Comparison of ENCODE assay signal across 17 mouse cellular contexts in genomic region chr12:32581304-32581703, GRCm38 (mm10).
DNase-seq lines count a peak whose midpoint lies in the region; ATAC-seq and TF ChIP-seq lines count a peak whose summit lies in the region.
"Had no signal": no experiment of that assay in that cellular context is flagged by ENCODE, and none has a peak within 500 bp of the region (broad histone marks: within the 10 kb centered on the region; RNA-seq: fewer than 3 reads in every experiment).

No protein-coding gene starts in this region.

- H3K4me3 ChIP-seq in forebrain, postnatal 0 days (ENCODE audit: low read depth, low read length): no peak overlapping the region
- H3K4me3 ChIP-seq in forebrain, embryonic 10.5 days: no peak overlapping the region
- no peak overlapping the region for H3K4me3 ChIP-seq in midbrain, postnatal 0 days (ENCODE audit: low read depth, low read length)
- H3K4me3 ChIP-seq in midbrain, embryonic 13.5 days (replicated peaks): no peak overlapping the region
- H3K4me3 ChIP-seq: embryonic facial prominence, embryonic 13.5 days; heart, embryonic 13.5 days; hindbrain, embryonic 15.5 days had no signal

- H3K36me3 ChIP-seq in forebrain, postnatal 0 days (ENCODE audit: insufficient read depth): no peaks in the 10 kb centered on the region
- H3K36me3 ChIP-seq in forebrain, embryonic 10.5 days (replicated peaks): no peaks in the 10 kb centered on the region
- H3K36me3 ChIP-seq in midbrain, postnatal 0 days (ENCODE audit: insufficient read depth, low read length): no peaks in the 10 kb centered on the region
- H3K36me3 ChIP-seq in midbrain, embryonic 13.5 days: no peaks in the 10 kb centered on the region
- H3K36me3 ChIP-seq: embryonic facial prominence, embryonic 13.5 days; heart, embryonic 13.5 days; hindbrain, embryonic 15.5 days had no signal

- H3K9ac ChIP-seq in forebrain, postnatal 0 days: no peak overlapping the region
- no peak overlapping the region for H3K9ac ChIP-seq in midbrain, postnatal 0 days (replicated peaks; ENCODE audit: low read length, poor library complexity, severe bottlenecking)
- no peak overlapping the region for H3K9ac ChIP-seq in midbrain, embryonic 13.5 days (replicated peaks)
- H3K9ac ChIP-seq: embryonic facial prominence, embryonic 13.5 days; heart, embryonic 13.5 days; hindbrain, embryonic 15.5 days had no signal

- H3K4me1 ChIP-seq in forebrain, postnatal 0 days (ENCODE audit: insufficient read depth): no peaks in the 10 kb centered on the region
- H3K4me1 ChIP-seq in forebrain, embryonic 10.5 days: no peaks in the 10 kb centered on the region
- H3K4me1 ChIP-seq in midbrain, postnatal 0 days (ENCODE audit: insufficient read depth, low read length): no peaks in the 10 kb centered on the region
- no peaks in the 10 kb centered on the region for H3K4me1 ChIP-seq in midbrain, embryonic 13.5 days (replicated peaks)
- H3K4me1 ChIP-seq: embryonic facial prominence, embryonic 13.5 days; heart, embryonic 13.5 days; hindbrain, embryonic 15.5 days had no signal

- peak; percentile 53 for DNase-seq in forebrain, postnatal 0 days
- DNase-seq in forebrain, embryonic 10.5 days (ENCODE audit: extremely low spot score, low spot score): no peak
- peak; percentile 13 to 25 for DNase-seq in left cerebral cortex, postnatal 14 days (ENCODE audit: low spot score in 2 of 2)
- DNase-seq in left cerebral cortex, adult 8-10 months (ENCODE audit: low spot score in 2 of 2): no peak
- peak; percentile 8 for DNase-seq in midbrain, postnatal 0 days (ENCODE audit: low spot score)
- DNase-seq in ovary, postnatal 36 days (ENCODE audit: low spot score): no peak
- DNase-seq: adrenal gland, postnatal 10 days; cerebellum, adult 18-20 months; cerebellum, adult 9-11 months; cerebellum, postnatal 36 days; gastrocnemius, postnatal 14 days; heart, postnatal 36 days had no signal

- 48% methylated on average over 6 of the region's 6 CpGs for WGBS in forebrain, postnatal 0 days
- WGBS in forebrain, embryonic 10.5 days: 87% methylated on average over 6 of the region's 6 CpGs
- WGBS in midbrain, postnatal 0 days: 64% methylated on average over 6 of the region's 6 CpGs
- WGBS in midbrain, embryonic 13.5 days: 77% methylated on average over 6 of the region's 6 CpGs

- no peak overlapping the region for H3K4me2 ChIP-seq in forebrain, postnatal 0 days (ENCODE audit: low read depth)
- no peak overlapping the region for H3K4me2 ChIP-seq in midbrain, postnatal 0 days (ENCODE audit: low read depth, low read length, poor library complexity, severe bottlenecking)
- no peak overlapping the region for H3K4me2 ChIP-seq in midbrain, embryonic 13.5 days (replicated peaks)
- H3K4me2 ChIP-seq: embryonic facial prominence, embryonic 13.5 days; heart, embryonic 13.5 days; hindbrain, embryonic 15.5 days had no signal

- peak; percentile 73 for ATAC-seq in forebrain, postnatal 0 days
- ATAC-seq in midbrain, postnatal 0 days (ENCODE audit: low FRiP score): 0 out of 2 replicates have a peak, but pooled peaks have one; percentile 47
- no peak for ATAC-seq in midbrain, embryonic 13.5 days
- ATAC-seq: forebrain, embryonic 16.5 days had no signal

- intact Hi-C loops in left cerebral cortex, postnatal 14 days (cut with DNase I): no loop called here

- no peaks in the 10 kb centered on the region for H3K9me3 ChIP-seq in forebrain, postnatal 0 days (ENCODE audit: low read length)
- H3K9me3 ChIP-seq in forebrain, embryonic 10.5 days: no peaks in the 10 kb centered on the region
- H3K9me3 ChIP-seq in midbrain, postnatal 0 days (ENCODE audit: low read length): no peaks in the 10 kb centered on the region
- H3K9me3 ChIP-seq in midbrain, embryonic 13.5 days: no peaks in the 10 kb centered on the region
- H3K9me3 ChIP-seq: embryonic facial prominence, embryonic 13.5 days; heart, embryonic 13.5 days; hindbrain, embryonic 15.5 days had no signal

- TF ChIP-seq CTCF in forebrain, postnatal 0 days (IDR thresholded peaks at IDR 0.05; ENCODE audit: low read depth): no peak
- no peak for TF ChIP-seq CTCF in midbrain, postnatal 0 days (IDR thresholded peaks at IDR 0.05)

- no peaks in the 10 kb centered on the region for H3K27me3 ChIP-seq in forebrain, postnatal 0 days (ENCODE audit: insufficient read depth, low read length)
- H3K27me3 ChIP-seq in forebrain, embryonic 10.5 days (ENCODE audit: poor library complexity, severe bottlenecking): no peaks in the 10 kb centered on the region
- no peaks in the 10 kb centered on the region for H3K27me3 ChIP-seq in midbrain, postnatal 0 days (ENCODE audit: insufficient read depth, low read length)
- H3K27me3 ChIP-seq in midbrain, embryonic 13.5 days: no peaks in the 10 kb centered on the region
- H3K27me3 ChIP-seq: embryonic facial prominence, embryonic 13.5 days; heart, embryonic 13.5 days; hindbrain, embryonic 15.5 days had no signal

- H3K27ac ChIP-seq in forebrain, postnatal 0 days (ENCODE audit: low read depth, low read length): no peak overlapping the region
- no peak overlapping the region for H3K27ac ChIP-seq in forebrain, embryonic 10.5 days
- H3K27ac ChIP-seq in midbrain, postnatal 0 days (ENCODE audit: low read depth, low read length): no peak overlapping the region
- H3K27ac ChIP-seq in midbrain, embryonic 13.5 days: no peak overlapping the region
- H3K27ac ChIP-seq: embryonic facial prominence, embryonic 13.5 days; heart, embryonic 13.5 days; hindbrain, embryonic 15.5 days had no signal

Comparison
In these comparisons a context has a peak if more than half of its experiments do, and no peak if none do; other contexts are left out.
1. DNase-seq: peak in forebrain, postnatal 0 days (single experiment), left cerebral cortex, postnatal 14 days (2 of 2) and midbrain, postnatal 0 days (single experiment); none in forebrain, embryonic 10.5 days (single experiment), left cerebral cortex, adult 8-10 months (0 of 2) and ovary, postnatal 36 days (single experiment).